Mouse (Mus musculus) intestine, embryonic 14.5 days (tissue): ENCODE data around the gene Ms4a4b. TPM values are rescaled to one million over a fixed set of nuclear protein-coding genes. Genes with fewer than 3 reads are reported as not detected.
"Not testable (repeated sequence)": the region's sequence is repeated elsewhere in the genome, so short reads cannot be mapped to it uniquely, and the experiment has no call there.

Source experiments
- ATAC-seq: fragments of 200-750 bp; cut with Nextera tagmentation; replicated peaks from 2 replicates; pipeline ENCODE4 v1.8.0; 2017; ENCODE audit warnings: low read depth, moderate number of reproducible peaks, moderate TSS enrichment, moderate library complexity; ENCODE audit not compliant: low FRiP score, low TSS enrichment
- DNase-seq: peaks from one replicate; pipeline ENCODE4 v3.0.0-alpha.2; 2018; ENCODE audit warnings: low spot score
- H3K27ac ChIP-seq: fragments of 300-500 bp; sonication (generic); 2 replicates; pipeline ENCODE4 v1.5.1; 2014; ENCODE audit warnings: low read depth, mild to moderate bottlenecking, control low read depth
- H3K27me3 ChIP-seq: fragments of 300-500 bp; sonication (generic); replicated peaks from 2 replicates; pipeline ENCODE4 v1.6.1; 2014; ENCODE audit warnings: low read length, control low read depth; ENCODE audit not compliant: control insufficient read depth, insufficient read depth
- H3K36me3 ChIP-seq: fragments of 300-500 bp; sonication (generic); 2 replicates; pipeline ENCODE4 v1.6.1; 2014; ENCODE audit warnings: low read length, control low read depth; ENCODE audit not compliant: control insufficient read depth, insufficient read depth
- H3K4me1 ChIP-seq: fragments of 300-500 bp; sonication (generic); replicated peaks from 2 replicates; pipeline ENCODE4 v1.6.1; 2014; ENCODE audit warnings: low read length, control low read depth, mixed read lengths; ENCODE audit not compliant: control insufficient read depth, insufficient read depth
- H3K4me2 ChIP-seq: fragments of 300-500 bp; sonication (generic); 2 replicates; pipeline ENCODE4 v1.6.1; 2014; ENCODE audit warnings: low read length
- H3K4me3 ChIP-seq: fragments of 300-500 bp; sonication (generic); 2 replicates; pipeline ENCODE4 v1.5.1; 2014; ENCODE audit warnings: low read depth, low read length, control low read depth, mixed read lengths
- H3K9ac ChIP-seq: fragments of 300-500 bp; sonication (generic); 2 replicates; pipeline ENCODE4 v1.6.1; 2014; ENCODE audit warnings: mild to moderate bottlenecking, low read length
- H3K9me3 ChIP-seq: fragments of 300-500 bp; sonication (generic); 2 replicates; pipeline ENCODE4 v1.6.1; 2016; ENCODE audit warnings: low read length, control low read depth; ENCODE audit not compliant: control insufficient read depth
- WGBS: fragments of 180-500 bp; shearing (Covaris S2); extraction: QIAGEN DNeasy Blood & Tissue Kit; methylation state at CpG from one replicate; pipeline ENCODE4 v1.1.7; 2014; 5-methylcytosine and 5-hydroxymethylcytosine counted together
- polyA plus RNA-seq: library from polyadenylated mRNA; unstranded; fragments of >200 nt; fragmentation: Nextera tagmentation; extraction: Ambion mirVana; gene quantifications from 2 replicates; pipeline ENCODE4 v1.2.1, GENCODE M21; 2014

Gene Ms4a4b
- polyA plus RNA-seq = 0.08 TPM in 2 replicates

GRCm38 (mm10) chr19:11443338-11443737, at the start of gene Ms4a4b:
Gene Ms4a4b (plus strand): TSS chr19:11443553.
- no peak within 1 kb of the TSS for H3K4me3 ChIP-seq
- no peaks in the 10 kb centered on the region for H3K9me3 ChIP-seq
- H3K27me3 ChIP-seq = no peaks in the 10 kb centered on the region
- H3K36me3 ChIP-seq = no peaks in the 10 kb centered on the region
- no peaks in the 10 kb centered on the region for H3K4me1 ChIP-seq
- no peak within 1 kb of the TSS for H3K27ac ChIP-seq
- no peak within 1 kb of the TSS for H3K4me2 ChIP-seq
- DNase-seq (no peak), ATAC-seq (no peak)
- H3K9ac ChIP-seq = no peak within 1 kb of the TSS

- no peak for DNase-seq
- H3K27me3 ChIP-seq = no peaks in the 10 kb centered on the region
- no peak overlapping the region for H3K4me3 ChIP-seq
- no peak overlapping the region for H3K9ac ChIP-seq
- H3K36me3 ChIP-seq = no peaks in the 10 kb centered on the region
- H3K9me3 ChIP-seq = no peaks in the 10 kb centered on the region
- H3K27ac ChIP-seq = no peak overlapping the region
- no peak for ATAC-seq
- H3K4me2 ChIP-seq = no peak overlapping the region
- no peaks in the 10 kb centered on the region for H3K4me1 ChIP-seq
These were observed 47.6 kb upstream of the Ms4a4b start for GRCm38 (mm10) chr19:11395769-11396168.

GRCm38 (mm10) chr19:11404527-11404926, 38.8 kb upstream of the Ms4a4b start, which contains the start of gene Ms4a4c:
Gene Ms4a4c (plus strand): TSS chr19:11404770.
- H3K36me3 ChIP-seq = no peaks in the 10 kb centered on the region
- no peak within 1 kb of the TSS for H3K4me2 ChIP-seq
- 90% methylated on average over 3 of the region's 3 CpGs for WGBS
- no peaks in the 10 kb centered on the region for H3K27me3 ChIP-seq
- H3K27ac ChIP-seq = no peak within 1 kb of the TSS
- no peaks in the 10 kb centered on the region for H3K9me3 ChIP-seq
- no peaks in the 10 kb centered on the region for H3K4me1 ChIP-seq
- no peak for DNase-seq
- H3K4me3 ChIP-seq = no peak within 1 kb of the TSS
- ATAC-seq = no peak
- H3K9ac ChIP-seq = no peak within 1 kb of the TSS

- Histone ChIP-seq H3K4me3 (no peak overlapping the region), H3K27ac (no peak overlapping the region), H3K27me3 (no peaks in the 10 kb centered on the region), H3K4me1 (no peaks in the 10 kb centered on the region), H3K9ac (no peak overlapping the region), H3K9me3 (no peaks in the 10 kb centered on the region), H3K4me2 (no peak overlapping the region), H3K36me3 (no peaks in the 10 kb centered on the region)
- ATAC-seq (no peak), DNase-seq (no peak)
These were observed 35.9 kb upstream of the Ms4a4b start for GRCm38 (mm10) chr19:11407428-11407827.

GRCm38 (mm10) chr19:11408591-11408990, 34.8 kb upstream of the Ms4a4b start:
- no peak for ATAC-seq
- H3K27ac ChIP-seq = no peak overlapping the region
- no peak overlapping the region for H3K4me3 ChIP-seq
- DNase-seq = no peak
- no peaks in the 10 kb centered on the region for H3K27me3 ChIP-seq
- 95% methylated on average over 1 of the region's 1 CpGs for WGBS
- no peak overlapping the region for H3K9ac ChIP-seq
- H3K4me1 ChIP-seq = no peaks in the 10 kb centered on the region
- no peaks in the 10 kb centered on the region for H3K36me3 ChIP-seq
- H3K9me3 ChIP-seq = no peaks in the 10 kb centered on the region
- H3K4me2 ChIP-seq = no peak overlapping the region

- no peak overlapping the region for H3K27ac ChIP-seq
These were observed 31.7 kb upstream of the Ms4a4b start for GRCm38 (mm10) chr19:11411640-11412039.

GRCm38 (mm10) chr19:11414084-11414483, 29.3 kb upstream of the Ms4a4b start:
- ATAC-seq = no peak
- 88% methylated on average over 1 of the region's 1 CpGs for WGBS
- H3K9me3 ChIP-seq = no peaks in the 10 kb centered on the region

More at GRCm38 (mm10) chr19:11411640-11412039, 31.7 kb upstream of the Ms4a4b start:
- WGBS = 95% methylated on average over 1 of the region's 1 CpGs
- no peak for ATAC-seq
- no peak for DNase-seq
- no peak overlapping the region for H3K4me3 ChIP-seq
- H3K4me1 ChIP-seq = no peaks in the 10 kb centered on the region
- no peaks in the 10 kb centered on the region for H3K27me3 ChIP-seq
- no peaks in the 10 kb centered on the region for H3K9me3 ChIP-seq
- no peaks in the 10 kb centered on the region for H3K36me3 ChIP-seq
- H3K4me2 ChIP-seq = no peak overlapping the region
- H3K9ac ChIP-seq = no peak overlapping the region

GRCm38 (mm10) chr19:11415581-11415980, 27.8 kb upstream of the Ms4a4b start:
- ATAC-seq = no peak
- DNase-seq = no peak

More at GRCm38 (mm10) chr19:11414084-11414483, 29.3 kb upstream of the Ms4a4b start:
- Histone ChIP-seq H3K27ac (no peak overlapping the region), H3K27me3 (no peaks in the 10 kb centered on the region), H3K4me1 (no peaks in the 10 kb centered on the region), H3K9ac (no peak overlapping the region), H3K36me3 (no peaks in the 10 kb centered on the region), H3K4me2 (no peak overlapping the region), H3K4me3 (no peak overlapping the region)
- no peak for DNase-seq

GRCm38 (mm10) chr19:11418865-11419264, 24.5 kb upstream of the Ms4a4b start:
- H3K9ac ChIP-seq, ATAC-seq, H3K4me2 ChIP-seq, DNase-seq, H3K9me3 ChIP-seq, H3K4me1 ChIP-seq, H3K4me3 ChIP-seq, H3K27me3 ChIP-seq, H3K27ac ChIP-seq, H3K36me3 ChIP-seq: not testable (repeated sequence)
- WGBS = 86% methylated on average over 2 of the region's 3 CpGs

More at GRCm38 (mm10) chr19:11415581-11415980, 27.8 kb upstream of the Ms4a4b start:
- no peaks in the 10 kb centered on the region for H3K9me3 ChIP-seq
- no peak overlapping the region for H3K9ac ChIP-seq
- H3K4me3 ChIP-seq = no peak overlapping the region
- H3K27ac ChIP-seq = no peak overlapping the region
- no peaks in the 10 kb centered on the region for H3K4me1 ChIP-seq
- H3K4me2 ChIP-seq = no peak overlapping the region
- WGBS = 59% methylated on average over 3 of the region's 3 CpGs
- H3K36me3 ChIP-seq = no peaks in the 10 kb centered on the region
- no peaks in the 10 kb centered on the region for H3K27me3 ChIP-seq
